Mouse (Mus musculus): ENCODE measurements around the gene Akap5.

Gene Akap5

DNA sequence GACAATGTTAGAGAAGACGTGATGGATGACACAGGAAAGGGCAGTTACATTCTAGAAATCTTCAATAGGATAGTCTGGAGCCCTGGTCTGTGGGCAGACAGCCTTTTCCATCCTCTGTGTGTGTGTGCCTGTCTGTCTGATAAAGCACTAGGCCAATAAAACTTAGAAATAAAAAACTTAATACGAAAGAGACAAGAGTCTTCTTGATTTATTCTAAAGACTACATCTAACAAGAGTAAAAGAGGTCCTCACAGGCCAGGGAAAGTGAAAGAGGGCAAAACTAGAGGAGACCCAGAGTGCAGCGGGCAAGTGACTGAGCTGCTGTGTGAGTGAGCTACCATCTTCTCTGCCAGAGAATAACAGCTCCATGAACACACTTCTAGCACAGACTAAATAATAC lies 41.6 kb downstream of the Akap5 start:
- in situ Hi-C loops (cut with MboI; ENCODE audit: unreplicated experiment in 2 of 2): loop anchor here (10.0 to 25.0 kb wide), 5 partner anchors 596 to 1171 kb away; partner anchors contain the start of gene Max (in 1 of the 2)

DNA sequence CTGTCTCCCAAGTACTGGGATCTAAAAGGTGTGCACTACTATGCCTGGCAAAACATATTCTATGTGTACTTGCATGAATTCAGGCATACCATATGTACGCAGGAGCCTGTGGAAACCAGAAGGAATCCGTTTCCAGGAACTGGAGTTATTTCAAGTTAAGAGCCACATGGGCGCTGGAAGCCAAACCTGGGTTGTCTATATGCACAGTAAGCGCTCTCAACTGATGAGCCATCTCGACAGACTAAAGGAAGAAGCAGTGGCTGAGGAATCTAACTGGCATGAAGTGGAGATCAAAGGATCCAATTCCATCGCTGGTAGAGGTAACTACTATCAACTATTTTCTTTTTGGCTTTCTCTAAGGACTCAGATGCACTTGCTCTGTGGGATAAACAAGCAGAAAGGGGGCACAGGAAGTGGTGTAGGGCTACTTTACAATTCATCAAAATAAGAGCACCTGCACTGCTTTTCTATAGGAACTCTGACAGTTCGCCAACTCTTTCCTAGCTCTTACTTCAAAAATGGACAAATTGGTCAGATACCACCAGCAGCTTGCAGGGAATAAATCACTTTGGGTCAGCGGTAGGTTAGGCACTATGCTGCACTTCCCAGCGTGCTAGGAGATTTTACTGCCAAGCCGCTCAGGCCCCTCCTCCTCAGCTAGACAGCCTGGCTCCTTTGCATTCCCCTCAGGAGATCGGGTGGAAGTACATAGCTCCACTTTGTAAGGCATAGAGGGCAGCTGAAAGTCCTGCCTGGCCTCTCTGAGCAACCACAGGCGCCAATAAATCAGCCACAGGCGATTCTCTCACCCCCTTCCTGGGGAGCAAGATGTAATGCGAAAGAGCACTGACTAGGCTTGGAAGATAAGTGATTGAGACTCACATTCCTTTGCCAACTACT lies 42.7 kb downstream of the Akap5 start:
- in situ Hi-C loops (cut with MboI; ENCODE audit: unreplicated experiment in 2 of 2): loop anchor here (10.0 to 25.0 kb wide), 5 partner anchors 595 to 1170 kb away; partner anchors contain the start of gene Max (in 1 of the 2)

GRCm38 (mm10) chr12:76368201-76368789 lies 43.6 kb downstream of the Akap5 start:
- in situ Hi-C loops (cut with MboI; ENCODE audit: unreplicated experiment in 2 of 2): loop anchor here (10.0 to 25.0 kb wide), 5 partner anchors 594 to 1169 kb away; partner anchors contain the start of gene Max (in 1 of the 2)

- in situ Hi-C loops (cut with MboI; ENCODE audit: unreplicated experiment in 2 of 2): loop anchor here (10.0 to 25.0 kb wide), 5 partner anchors 594 to 1169 kb away; partner anchors contain the start of gene Max (in 1 of the 2)
Measured at GRCm38 (mm10) chr12:76368790-76369205, 44.1 kb downstream of the Akap5 start.

DNA sequence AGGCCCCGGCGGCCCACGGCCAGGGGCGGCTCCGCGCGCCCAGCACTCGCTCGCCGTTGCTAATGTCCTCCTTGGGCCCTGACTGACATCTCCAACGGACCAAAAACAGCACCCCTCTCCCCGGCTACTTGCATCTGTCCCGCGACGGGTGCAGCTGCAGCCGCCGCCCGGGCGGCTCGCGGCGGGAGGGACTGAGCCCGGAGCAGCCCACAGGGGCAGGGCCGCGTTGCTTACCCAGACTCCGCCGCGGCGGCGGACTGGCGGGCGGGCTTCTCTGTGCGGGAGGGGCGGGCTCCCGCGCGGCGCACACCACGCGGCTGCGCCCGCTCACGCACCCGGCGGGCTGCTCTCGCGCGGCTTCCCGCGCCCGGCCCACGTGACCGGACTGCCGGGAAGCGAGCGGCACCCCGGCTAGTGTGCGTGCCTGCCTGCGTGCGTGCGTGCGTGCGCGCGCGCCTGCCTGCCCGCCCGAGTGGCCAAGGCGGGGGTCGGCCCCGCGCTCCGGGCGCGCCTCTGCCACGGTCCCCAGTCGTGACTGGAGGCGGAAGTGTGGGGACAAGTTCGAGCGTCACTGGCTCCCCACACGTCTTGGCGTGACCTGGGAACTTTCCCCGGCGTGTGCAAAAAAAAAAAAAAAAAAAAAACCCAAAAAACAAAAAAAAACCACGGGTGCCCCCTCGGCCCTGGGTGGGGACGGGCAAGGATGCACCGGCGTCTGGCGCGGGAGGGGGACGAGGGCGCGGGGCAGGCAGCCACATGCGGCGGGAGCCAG lies 44.7 kb downstream of the Akap5 start, which contains the start of gene Zbtb25:
TSS of gene Zbtb25 (minus strand) at position 397 of the 772 bp plus-strand sequence.
- in situ Hi-C loops (cut with MboI; ENCODE audit: unreplicated experiment in 2 of 2): loop anchor here (10.0 to 25.0 kb wide), 5 partner anchors 593 to 1168 kb away; partner anchors contain the start of gene Max (in 1 of the 2)

DNA sequence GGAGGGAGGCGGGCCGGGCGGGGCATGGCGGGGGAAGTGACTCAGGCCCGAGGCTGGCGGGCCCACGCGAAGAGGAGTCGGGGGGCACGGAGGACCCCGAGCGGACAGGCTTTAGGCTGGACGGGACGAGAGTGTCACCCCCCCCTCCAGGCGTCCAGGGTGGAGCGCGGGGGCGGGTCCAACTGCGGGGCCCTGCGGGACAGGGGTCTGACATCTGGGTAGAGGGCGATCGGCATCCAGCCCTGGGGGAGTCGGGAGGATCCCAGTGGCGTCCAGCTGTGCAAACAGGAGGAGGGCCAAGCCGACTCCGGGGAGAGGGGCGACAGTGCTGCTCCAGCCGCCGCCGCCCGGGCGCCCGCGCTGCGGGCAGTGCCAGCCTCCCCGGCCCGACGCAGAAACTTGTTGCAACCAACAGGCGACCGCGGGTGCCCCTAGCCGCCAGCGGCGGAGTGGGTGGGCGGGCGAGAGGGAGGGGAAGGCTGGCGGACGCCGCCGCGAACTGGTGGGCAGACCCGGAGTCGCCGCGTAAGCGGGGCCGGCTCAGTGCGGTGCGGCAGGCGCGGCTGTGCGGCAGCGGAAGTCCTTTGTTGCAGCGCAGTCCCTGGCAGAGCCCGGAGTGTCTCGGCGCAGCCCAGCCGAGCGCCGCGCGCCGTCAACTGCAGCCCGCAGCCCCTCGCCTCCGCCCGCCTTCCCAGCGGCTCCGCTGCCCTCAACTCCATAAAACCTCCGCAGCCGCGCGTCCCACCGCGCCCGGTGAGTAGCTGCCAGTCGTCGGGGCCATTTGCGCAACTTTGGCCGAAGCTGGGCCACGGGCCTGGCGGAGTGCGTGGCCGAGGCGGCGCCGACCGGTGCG lies 45.5 kb downstream of the Akap5 start, which contains the start of gene Zbtb1:
TSS of gene Zbtb1 (plus strand) at position 289 of the 853 bp plus-strand sequence.
- in situ Hi-C loops (cut with MboI; ENCODE audit: unreplicated experiment in 2 of 2): loop anchor here (10.0 to 25.0 kb wide), 5 partner anchors 592 to 1167 kb away; partner anchors contain the start of gene Max (in 1 of the 2)

GRCm38 (mm10) chr12:76370831-76371571 lies 46.3 kb downstream of the Akap5 start:
- in situ Hi-C loops (cut with MboI; ENCODE audit: unreplicated experiment in 2 of 2): loop anchor here (25.0 kb wide), 4 partner anchors 591 to 1166 kb away; partner anchors contain the start of gene Max (in 1 of the 2)

GRCm38 (mm10) chr12:76372046-76372445 lies 47.4 kb downstream of the Akap5 start:
- in situ Hi-C loops (cut with MboI; ENCODE audit: unreplicated experiment in 2 of 2): loop anchor here (25.0 kb wide), 4 partner anchors 590 to 1165 kb away; partner anchors contain the start of gene Max (in 1 of the 2)

GRCm38 (mm10) chr12:76372881-76373818 lies 48.5 kb downstream of the Akap5 start:
- in situ Hi-C loops (cut with MboI; ENCODE audit: unreplicated experiment in 2 of 2): loop anchor here (25.0 kb wide), 4 partner anchors 589 to 1164 kb away; partner anchors contain the start of gene Max (in 1 of the 2)

DNA sequence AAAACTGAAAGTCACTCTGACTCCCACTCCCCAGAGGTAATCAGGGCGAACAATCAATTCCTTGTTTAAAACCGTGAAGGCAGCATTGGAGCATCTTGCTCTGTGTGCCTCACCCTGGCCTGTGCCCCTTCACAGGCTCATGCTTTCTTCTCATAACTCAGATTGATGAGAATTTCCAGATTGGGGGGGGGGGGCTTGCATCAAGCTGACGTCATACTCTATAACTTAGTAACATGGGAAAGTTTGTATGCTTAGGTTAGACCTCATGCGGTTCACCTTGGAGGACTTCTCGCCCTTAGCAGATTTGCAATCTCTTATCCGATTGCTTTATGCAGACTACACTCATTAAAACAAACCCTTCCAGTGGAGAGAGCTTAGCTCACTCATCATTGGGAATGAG lies 49.3 kb downstream of the Akap5 start:
- in situ Hi-C loops (cut with MboI; ENCODE audit: unreplicated experiment in 2 of 2): loop anchor here (25.0 kb wide), 4 partner anchors 588 to 1163 kb away; partner anchors contain the start of gene Max (in 1 of the 2)

DNA sequence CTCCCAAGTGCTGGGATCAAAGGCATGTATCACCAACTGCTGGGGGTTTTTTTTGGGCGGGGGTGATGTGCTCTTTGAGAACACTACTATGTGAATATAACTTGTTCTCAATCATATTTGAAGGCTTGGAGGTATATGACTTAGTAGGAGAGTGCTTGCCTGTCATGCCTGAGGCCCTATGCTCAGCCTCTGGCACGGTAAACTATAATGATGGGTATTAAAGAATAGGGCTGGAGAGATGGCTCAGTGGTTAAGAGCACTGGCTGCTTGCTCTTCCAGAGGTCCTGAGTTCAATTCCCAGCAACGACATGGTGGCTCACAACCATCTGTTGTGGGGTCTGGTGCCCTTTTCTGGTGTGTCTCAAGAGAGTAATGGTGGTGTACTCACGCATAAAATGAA lies 50.2 kb downstream of the Akap5 start:
- in situ Hi-C loops (cut with MboI; ENCODE audit: unreplicated experiment in 2 of 2): loop anchor here (5.0 to 25.0 kb wide), 5 partner anchors 33 to 1162 kb away; partner anchors contain the start of gene Max (in 1 of the 2)

DNA sequence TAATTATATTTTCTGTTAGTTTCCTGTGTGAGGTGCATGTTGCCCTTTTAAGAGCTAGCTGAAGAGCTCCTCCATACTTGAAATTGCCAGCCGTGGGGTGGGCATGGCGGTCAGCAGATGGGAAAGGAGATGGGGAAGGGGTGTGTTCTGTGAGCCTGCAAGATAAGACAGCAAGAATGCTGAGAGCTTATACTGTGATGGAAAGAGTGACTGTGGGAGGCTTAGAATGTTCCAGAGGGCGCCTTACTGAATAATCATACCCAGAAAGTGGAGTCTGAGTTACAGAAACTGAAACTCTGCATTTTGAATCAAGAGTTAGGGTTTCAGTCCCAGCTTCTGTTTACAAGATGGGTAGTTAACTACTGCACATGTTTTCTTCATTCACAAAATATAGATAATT lies 50.8 kb downstream of the Akap5 start:
- in situ Hi-C loops (cut with MboI; ENCODE audit: unreplicated experiment in 2 of 2): loop anchor here in 1 of 2 experiments (5.0 kb wide), 1 partner anchor 33 kb away; no protein-coding TSS in a partner anchor

DNA sequence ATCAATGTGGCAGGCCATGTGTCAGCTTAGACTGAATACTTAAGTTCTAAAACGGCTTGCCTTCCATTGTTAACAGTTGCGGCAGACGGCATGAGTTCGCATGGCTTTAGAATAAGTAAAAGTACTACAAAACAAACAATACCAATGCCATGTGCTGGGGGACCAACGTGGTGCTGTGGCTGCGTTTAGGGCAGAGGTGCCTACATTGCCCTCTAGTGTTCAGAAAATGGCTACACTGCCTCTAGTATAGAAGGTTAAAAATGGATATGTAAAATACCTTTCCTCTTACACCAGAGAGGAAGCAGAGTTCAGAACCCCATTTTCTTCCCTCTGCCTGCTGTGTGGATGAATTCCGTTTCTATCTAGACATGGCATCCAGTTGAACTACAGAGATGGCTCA lies 52.0 kb downstream of the Akap5 start:
- in situ Hi-C loops (cut with MboI; ENCODE audit: unreplicated experiment in 2 of 2): loop anchor here in 1 of 2 experiments (5.0 kb wide), 1 partner anchor 34 kb away; no protein-coding TSS in a partner anchor

DNA sequence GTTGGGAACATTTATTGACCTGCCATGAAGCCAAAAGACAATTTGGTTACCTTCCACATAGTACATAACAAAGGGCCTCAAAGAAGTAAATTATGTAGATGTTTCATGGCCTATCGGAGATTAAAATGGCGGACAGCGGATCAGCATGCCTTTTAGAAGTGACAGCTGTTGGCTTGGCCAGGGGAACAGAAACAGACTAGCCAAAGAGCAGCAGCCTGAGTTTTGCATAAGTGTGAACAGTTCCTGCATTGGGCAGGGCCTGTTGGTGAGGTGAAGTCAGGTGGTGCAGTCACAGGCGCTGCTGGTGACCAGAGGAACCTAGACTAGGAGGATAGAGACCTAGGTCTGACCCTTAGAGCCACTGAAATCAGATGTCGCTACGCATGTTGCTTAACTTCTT lies 52.4 kb downstream of the Akap5 start:
- in situ Hi-C loops (cut with MboI; ENCODE audit: unreplicated experiment in 2 of 2): loop anchor here in 1 of 2 experiments (5.0 kb wide), 1 partner anchor 35 kb away; no protein-coding TSS in a partner anchor

DNA sequence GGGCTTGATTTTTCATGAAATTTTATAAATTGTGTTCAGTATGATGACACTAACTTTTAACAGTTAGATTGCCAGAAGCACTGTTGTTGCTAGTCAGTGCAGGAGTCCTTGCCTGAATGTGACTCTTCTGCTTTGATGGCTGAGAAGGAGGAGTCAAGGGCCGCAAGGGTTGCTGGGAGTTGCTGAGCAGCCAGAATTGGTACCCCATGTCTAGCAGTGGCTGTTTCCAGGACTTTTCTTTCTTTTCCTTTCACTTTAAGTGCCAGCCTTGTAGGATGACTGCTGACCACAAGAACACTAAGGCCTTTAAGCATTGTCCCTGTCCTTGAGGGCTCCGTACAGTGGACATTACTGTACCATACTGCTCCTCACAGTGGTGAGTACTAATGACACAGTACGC lies 53.0 kb downstream of the Akap5 start:
- in situ Hi-C loops (cut with MboI; ENCODE audit: unreplicated experiment in 2 of 2): loop anchor here in 1 of 2 experiments (5.0 kb wide), 1 partner anchor 35 kb away; no protein-coding TSS in a partner anchor

DNA sequence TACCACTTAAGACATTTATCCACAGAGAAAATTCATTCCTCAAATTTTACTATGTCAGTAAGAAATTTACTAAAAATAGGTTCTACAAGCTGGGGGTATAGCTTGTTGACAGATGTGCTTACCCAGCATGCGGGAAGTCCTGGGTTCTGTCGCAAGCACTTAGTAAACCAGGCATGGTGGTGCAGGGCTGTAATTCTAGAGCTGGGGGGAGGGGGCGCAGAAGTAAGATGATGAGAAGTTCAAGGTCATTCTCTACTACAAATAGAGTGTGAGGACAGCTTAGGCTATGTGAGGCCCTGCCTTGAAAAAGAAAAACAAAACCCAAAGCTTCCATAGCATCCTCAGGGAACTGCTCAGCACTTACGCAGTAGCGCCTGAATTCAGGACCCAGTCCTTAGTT lies 53.9 kb downstream of the Akap5 start:
- in situ Hi-C loops (cut with MboI; ENCODE audit: unreplicated experiment in 2 of 2): loop anchor here in 1 of 2 experiments (5.0 kb wide), 1 partner anchor 36 kb away; no protein-coding TSS in a partner anchor

- in situ Hi-C loops (cut with MboI; ENCODE audit: unreplicated experiment in 2 of 2): no loop called here
Measured at GRCm38 (mm10) chr12:76380151-76380550, 55.5 kb downstream of the Akap5 start.

All from v-Abl transformed pro-B cells (cell line).